Mouse (Mus musculus): ENCODE data around the gene Klhdc10. TPM values are rescaled to one million over a fixed set of nuclear protein-coding genes. Genes with fewer than 3 reads are reported as not detected.

The Klhdc10 gene
- polyA plus RNA-seq, 1 experiment from 2014 or later: 34.3 TPM

DNA sequence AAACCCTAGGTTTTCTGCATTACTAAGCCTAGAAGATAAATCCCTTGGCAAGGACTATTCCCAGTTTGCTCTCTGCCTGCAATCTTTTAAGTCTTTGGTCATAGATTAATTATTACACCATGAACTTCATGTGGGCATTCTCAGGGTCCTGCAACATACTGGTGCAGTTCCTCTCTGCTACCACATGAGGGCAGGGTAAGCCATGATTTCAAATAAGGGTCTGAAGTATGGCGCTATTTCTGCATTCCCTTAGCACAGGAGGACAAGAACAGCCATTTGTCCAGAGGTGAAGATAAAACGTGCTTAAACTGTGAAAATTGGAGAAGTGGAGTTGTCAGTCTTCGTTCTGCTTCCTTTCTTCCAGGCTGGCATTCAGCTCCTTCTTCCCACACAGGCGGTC lies 1.8 kb downstream of the Klhdc10 start:
- H3K9me3 ChIP-seq (replicated peaks): no peaks in the 10 kb centered on the region
- 22% methylated on average over 4 of the region's 4 CpGs for WGBS
- no peak for ATAC-seq (ENCODE audit: insufficient number of reproducible peaks, low FRiP score)
- no peak overlapping the region for H3K27ac ChIP-seq (ENCODE audit: poor library complexity, severe bottlenecking)
- H3K27me3 ChIP-seq (replicated peaks): no peaks in the 10 kb centered on the region
- peaks cover 7% of the 10 kb centered on the region; the same call in 1 of the 2 replicates for H3K4me1 ChIP-seq (replicated peaks)
- peaks cover 4% of the 10 kb centered on the region; the same call in 1 of the 2 replicates for H3K36me3 ChIP-seq
- H3K9ac ChIP-seq: 0 out of 2 replicates have a peak overlapping the region, but pooled peaks have one; percentile 50
- peak overlapping the region; percentile 56 for H3K4me2 ChIP-seq
- peak overlapping the region; percentile 12; the same call in 1 of the 2 replicates for H3K4me3 ChIP-seq

- Histone ChIP-seq H3K27me3 (replicated peaks) (no peaks in the 10 kb centered on the region), H3K9ac (no peak overlapping the region), H3K36me3 (peaks cover 4% of the 10 kb centered on the region; the same call in 1 of the 2 replicates), H3K4me1 (replicated peaks) (peaks cover 7% of the 10 kb centered on the region; the same call in 1 of the 2 replicates), H3K4me2 (no peak overlapping the region), H3K9me3 (replicated peaks) (no peaks in the 10 kb centered on the region), H3K27ac (ENCODE audit: poor library complexity, severe bottlenecking) (peak overlapping the region; percentile 47), H3K4me3 (no peak overlapping the region)
- no peak for ATAC-seq (ENCODE audit: insufficient number of reproducible peaks, low FRiP score)
- 59% methylated on average over 5 of the region's 5 CpGs for WGBS
These were observed 3.0 kb downstream of the Klhdc10 start for GRCm38 (mm10) chr6:30404671-30405070.

GRCm38 (mm10) chr6:30408276-30408675 lies 6.6 kb downstream of the Klhdc10 start:
- no peak for ATAC-seq (ENCODE audit: insufficient number of reproducible peaks, low FRiP score)

DNA sequence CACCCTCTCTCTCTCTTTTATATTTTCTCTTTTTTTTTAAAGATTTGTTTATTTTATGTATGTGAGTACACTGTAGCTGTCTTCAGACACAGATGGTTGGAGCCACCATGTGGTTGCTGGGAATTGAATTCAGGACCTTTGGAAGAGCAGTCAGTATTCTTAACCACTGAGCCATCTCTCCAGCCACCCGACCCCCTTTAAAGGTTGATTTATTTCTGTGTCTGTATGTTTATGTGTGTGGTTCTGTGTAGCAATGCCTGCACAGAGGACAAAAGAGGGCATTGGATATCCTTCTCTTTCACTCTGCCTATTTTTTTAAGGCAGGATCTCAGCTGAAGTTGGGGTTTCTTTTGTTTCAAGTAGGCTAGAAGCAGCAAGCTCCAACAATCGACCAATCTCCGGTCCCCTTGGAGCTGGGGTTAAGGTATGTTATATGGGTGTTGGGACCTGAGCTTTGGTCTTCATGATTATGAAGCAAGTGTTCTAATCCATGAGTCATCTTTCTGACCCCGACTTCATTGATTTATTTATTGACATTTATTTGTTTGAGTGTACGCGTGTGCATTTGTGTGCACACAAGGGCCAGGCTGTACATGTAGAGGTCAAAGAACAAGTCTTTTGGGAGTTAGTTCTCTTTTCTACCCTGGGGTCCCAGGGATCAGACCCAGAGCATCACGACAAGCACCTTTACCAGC lies 7.9 kb downstream of the Klhdc10 start:
- no peaks in the 10 kb centered on the region for H3K27me3 ChIP-seq (replicated peaks)
- ATAC-seq (ENCODE audit: insufficient number of reproducible peaks, low FRiP score): no peak
- H3K9me3 ChIP-seq (replicated peaks): no peaks in the 10 kb centered on the region
- H3K4me2 ChIP-seq: no peak overlapping the region
- H3K27ac ChIP-seq (ENCODE audit: poor library complexity, severe bottlenecking): no peak overlapping the region
- peaks cover 8% of the 10 kb centered on the region; the same call in 1 of the 2 replicates for H3K36me3 ChIP-seq
- H3K9ac ChIP-seq: no peak overlapping the region
- WGBS: 90% methylated on average over 7 of the region's 7 CpGs
- peaks cover 5% of the 10 kb centered on the region; the same call in 1 of the 2 replicates for H3K4me1 ChIP-seq (replicated peaks)
- H3K4me3 ChIP-seq: no peak overlapping the region

More at GRCm38 (mm10) chr6:30408276-30408675, 6.6 kb downstream of the Klhdc10 start:
- H3K9ac ChIP-seq: no peak overlapping the region
- peaks cover 8% of the 10 kb centered on the region; the same call in 1 of the 2 replicates for H3K36me3 ChIP-seq
- no peaks in the 10 kb centered on the region for H3K27me3 ChIP-seq (replicated peaks)
- H3K4me2 ChIP-seq: no peak overlapping the region
- no peak overlapping the region for H3K27ac ChIP-seq (ENCODE audit: poor library complexity, severe bottlenecking)
- H3K4me3 ChIP-seq: no peak overlapping the region
- peaks cover 10% of the 10 kb centered on the region; the same call in 1 of the 2 replicates for H3K4me1 ChIP-seq (replicated peaks)
- WGBS: 85% methylated on average over 4 of the region's 4 CpGs
- H3K9me3 ChIP-seq (replicated peaks): no peaks in the 10 kb centered on the region

GRCm38 (mm10) chr6:30411311-30411710 lies 9.6 kb downstream of the Klhdc10 start:
- H3K27me3 ChIP-seq (replicated peaks): no peaks in the 10 kb centered on the region
- H3K9me3 ChIP-seq (replicated peaks): no peaks in the 10 kb centered on the region
- no peak overlapping the region for H3K9ac ChIP-seq
- WGBS: 82% methylated on average over 4 of the region's 4 CpGs
- H3K4me3 ChIP-seq: no peak overlapping the region
- 0 out of 2 replicates have a peak, but pooled peaks cover 2% of the 10 kb centered on the region for H3K4me1 ChIP-seq (replicated peaks)
- peaks cover 8% of the 10 kb centered on the region; the same call in 1 of the 2 replicates for H3K36me3 ChIP-seq
- no peak for ATAC-seq (ENCODE audit: insufficient number of reproducible peaks, low FRiP score)
- H3K4me2 ChIP-seq: no peak overlapping the region
- no peak overlapping the region for H3K27ac ChIP-seq (ENCODE audit: poor library complexity, severe bottlenecking)

DNA sequence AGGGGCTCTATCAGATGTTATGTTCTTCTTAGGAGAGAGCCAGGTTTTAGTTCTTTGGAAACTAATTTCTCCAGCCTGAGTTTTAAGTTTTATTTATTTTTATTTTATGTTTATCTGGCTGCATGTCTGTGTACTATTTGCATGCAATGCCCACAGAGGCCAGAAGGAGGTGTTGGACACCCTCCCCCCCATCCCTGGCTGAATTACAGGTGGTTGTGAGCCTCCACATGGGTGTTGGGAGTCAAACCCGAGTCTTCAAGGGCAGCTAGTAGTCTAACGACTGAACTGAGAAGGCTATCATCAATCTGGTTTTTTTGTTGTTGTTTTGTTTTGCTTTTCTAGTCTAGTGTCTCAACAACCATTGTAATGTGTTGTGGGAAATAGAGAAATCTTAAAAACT lies 14.5 kb downstream of the Klhdc10 start:
- no peak for ATAC-seq (ENCODE audit: insufficient number of reproducible peaks, low FRiP score)
- 88% methylated on average over 2 of the region's 2 CpGs for WGBS
- no peak overlapping the region for H3K4me3 ChIP-seq
- H3K4me2 ChIP-seq: no peak overlapping the region
- no peaks in the 10 kb centered on the region for H3K9me3 ChIP-seq (replicated peaks)
- no peak overlapping the region for H3K9ac ChIP-seq
- no peak overlapping the region for H3K27ac ChIP-seq (ENCODE audit: poor library complexity, severe bottlenecking)
- H3K27me3 ChIP-seq (replicated peaks): no peaks in the 10 kb centered on the region
- 0 out of 2 replicates have a peak, but pooled peaks cover 3% of the 10 kb centered on the region for H3K4me1 ChIP-seq (replicated peaks)
- H3K36me3 ChIP-seq: peaks cover 26% of the 10 kb centered on the region

DNA sequence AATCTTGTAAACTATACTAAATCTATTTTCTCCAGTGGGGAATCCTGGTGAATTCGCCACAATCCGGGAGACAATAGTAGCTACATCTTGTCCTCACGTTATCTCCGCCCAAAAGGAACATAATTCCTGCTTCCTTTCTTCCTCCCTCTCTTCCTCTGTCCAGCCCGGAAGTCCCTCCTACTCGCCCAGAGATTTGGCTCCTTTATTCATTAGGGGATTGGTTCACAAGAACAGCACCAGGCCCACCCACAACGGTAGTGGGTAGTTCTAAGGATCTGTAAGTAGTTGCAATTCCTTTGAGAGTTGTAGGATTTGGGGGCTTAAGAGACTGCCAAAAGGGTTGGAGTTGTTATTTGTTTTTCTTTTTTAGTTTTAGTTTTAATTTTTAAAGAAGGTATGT lies 15.1 kb downstream of the Klhdc10 start:
- H3K27me3 ChIP-seq (replicated peaks): no peaks in the 10 kb centered on the region
- H3K36me3 ChIP-seq: peaks cover 32% of the 10 kb centered on the region
- no peak overlapping the region for H3K27ac ChIP-seq (ENCODE audit: poor library complexity, severe bottlenecking)
- no peaks in the 10 kb centered on the region for H3K9me3 ChIP-seq (replicated peaks)
- no peak overlapping the region for H3K4me3 ChIP-seq
- no peak overlapping the region for H3K4me2 ChIP-seq
- 0 out of 2 replicates have a peak, but pooled peaks cover 3% of the 10 kb centered on the region for H3K4me1 ChIP-seq (replicated peaks)
- H3K9ac ChIP-seq: no peak overlapping the region
- WGBS: 85% methylated on average over 7 of the region's 7 CpGs
- no peak for ATAC-seq (ENCODE audit: insufficient number of reproducible peaks, low FRiP score)

- H3K9ac ChIP-seq: no peak overlapping the region
- H3K4me2 ChIP-seq: no peak overlapping the region
- H3K4me1 ChIP-seq (replicated peaks): peaks cover 18% of the 10 kb centered on the region
- H3K36me3 ChIP-seq: peaks cover 4% of the 10 kb centered on the region; the same call in 1 of the 2 replicates
- ATAC-seq (ENCODE audit: insufficient number of reproducible peaks, low FRiP score): no peak
- H3K27ac ChIP-seq (ENCODE audit: poor library complexity, severe bottlenecking): peak overlapping the region; percentile 40; the same call in 1 of the 2 replicates
- 62% methylated on average over 3 of the region's 3 CpGs for WGBS
- no peak overlapping the region for H3K4me3 ChIP-seq
- H3K27me3 ChIP-seq (replicated peaks): no peaks in the 10 kb centered on the region
- no peaks in the 10 kb centered on the region for H3K9me3 ChIP-seq (replicated peaks)
These were observed 31.0 kb downstream of the Klhdc10 start for GRCm38 (mm10) chr6:30432461-30433192.

GRCm38 (mm10) chr6:30436476-30436875 lies 34.8 kb downstream of the Klhdc10 start:
- Histone ChIP-seq H3K4me1 (replicated peaks) (peaks cover 20% of the 10 kb centered on the region), H3K36me3 (peaks cover 17% of the 10 kb centered on the region), H3K27me3 (replicated peaks) (no peaks in the 10 kb centered on the region), H3K9ac (no peak overlapping the region), H3K27ac (ENCODE audit: poor library complexity, severe bottlenecking) (no peak overlapping the region), H3K4me3 (no peak overlapping the region), H3K4me2 (no peak overlapping the region), H3K9me3 (replicated peaks) (no peaks in the 10 kb centered on the region)
- no peak for ATAC-seq (ENCODE audit: insufficient number of reproducible peaks, low FRiP score)
- 88% methylated on average over 3 of the region's 3 CpGs for WGBS

GRCm38 (mm10) chr6:30437054-30437453 lies 35.4 kb downstream of the Klhdc10 start:
- WGBS: 62% methylated on average over 3 of the region's 3 CpGs
- Histone ChIP-seq H3K36me3 (peaks cover 23% of the 10 kb centered on the region), H3K4me1 (replicated peaks) (peaks cover 20% of the 10 kb centered on the region), H3K4me3 (no peak overlapping the region), H3K27me3 (replicated peaks) (no peaks in the 10 kb centered on the region), H3K9me3 (replicated peaks) (no peaks in the 10 kb centered on the region), H3K27ac (ENCODE audit: poor library complexity, severe bottlenecking) (no peak overlapping the region), H3K4me2 (no peak overlapping the region), H3K9ac (no peak overlapping the region)
- ATAC-seq (ENCODE audit: insufficient number of reproducible peaks, low FRiP score): no peak

GRCm38 (mm10) chr6:30439576-30439975 lies 37.9 kb downstream of the Klhdc10 start:
- no peaks in the 10 kb centered on the region for H3K27me3 ChIP-seq (replicated peaks)
- peaks cover 47% of the 10 kb centered on the region for H3K36me3 ChIP-seq
- no peak overlapping the region for H3K4me2 ChIP-seq
- no peak for ATAC-seq (ENCODE audit: insufficient number of reproducible peaks, low FRiP score)
- 94% methylated on average over 10 of the region's 10 CpGs for WGBS
- H3K4me1 ChIP-seq (replicated peaks): peaks cover 10% of the 10 kb centered on the region
- no peaks in the 10 kb centered on the region for H3K9me3 ChIP-seq (replicated peaks)
- H3K27ac ChIP-seq (ENCODE audit: poor library complexity, severe bottlenecking): no peak overlapping the region
- no peak overlapping the region for H3K4me3 ChIP-seq
- no peak overlapping the region for H3K9ac ChIP-seq
